Comparison of ENCODE assay signal across 16 mouse cellular contexts in genomic region chr10:53285147-53285546, GRCm38 (mm10). TPM values are rescaled to one million over a fixed set of nuclear protein-coding genes. Genes with fewer than 3 reads are reported as not detected.
"Had no signal": no experiment of that assay in that cellular context is flagged by ENCODE, and none has a peak within 500 bp of the region (broad histone marks: within the 10 kb centered on the region; RNA-seq: fewer than 3 reads in every experiment).

No protein-coding gene starts in this region.

- ATAC-seq: liver, embryonic 12.5 days; midbrain, embryonic 13.5 days had no signal

- DNase-seq: kidney, adult 8-10 months; kidney, postnatal 14 days; kidney, postnatal 4 days; liver; lung, adult 18-20 months; lung, postnatal 10 days; lung, postnatal 36 days; right cerebral cortex, adult 18-20 months; right cerebral cortex, postnatal 14 days; right cerebral cortex, postnatal 4 days; thymus, adult 2 months; thymus, postnatal 14 days; thymus, postnatal 4 days had no signal

RNA-seq across cellular contexts. Expression of gene Pln, which starts 52.3 kb away (rescaled TPM):
- total RNA-seq: midbrain, postnatal 0 days had no signal
